Mouse (Mus musculus): ENCODE measurements around the gene Cep89.

Cep89 gene

GRCm38 (mm10) chr7:35382706-35383353, 14.0 kb upstream of the Cep89 start:
- no peak for ATAC-seq (ENCODE audit: insufficient number of reproducible peaks, low FRiP score, low TSS enrichment)

GRCm38 (mm10) chr7:35386525-35386952, 10.3 kb upstream of the Cep89 start:
- ATAC-seq (ENCODE audit: insufficient number of reproducible peaks, low FRiP score, low TSS enrichment) = no peak

- ATAC-seq (ENCODE audit: insufficient number of reproducible peaks, low FRiP score, low TSS enrichment) = no peak
Observed at GRCm38 (mm10) chr7:35388694-35389093, 8.1 kb upstream of the Cep89 start.

- no peak for ATAC-seq (ENCODE audit: insufficient number of reproducible peaks, low FRiP score, low TSS enrichment)
Observed at GRCm38 (mm10) chr7:35392935-35393334, 3.9 kb upstream of the Cep89 start.

GRCm38 (mm10) chr7:35395734-35396456, 940 bp upstream of the Cep89 start:
- ATAC-seq (ENCODE audit: insufficient number of reproducible peaks, low FRiP score, low TSS enrichment) = no peak

GRCm38 (mm10) chr7:35401169-35401568, 4.3 kb downstream of the Cep89 start:
- ATAC-seq (ENCODE audit: insufficient number of reproducible peaks, low FRiP score, low TSS enrichment) = no peak

GRCm38 (mm10) chr7:35415226-35415625, 18.4 kb downstream of the Cep89 start:
- ATAC-seq (ENCODE audit: insufficient number of reproducible peaks, low FRiP score, low TSS enrichment) = no peak

GRCm38 (mm10) chr7:35415801-35416653, 19.2 kb downstream of the Cep89 start:
- ATAC-seq (ENCODE audit: insufficient number of reproducible peaks, low FRiP score, low TSS enrichment) = no peak

- ATAC-seq (ENCODE audit: insufficient number of reproducible peaks, low FRiP score, low TSS enrichment) = no peak
Observed at GRCm38 (mm10) chr7:35416654-35416948, 19.8 kb downstream of the Cep89 start.

- no peak for ATAC-seq (ENCODE audit: insufficient number of reproducible peaks, low FRiP score, low TSS enrichment)
Observed at GRCm38 (mm10) chr7:35423071-35423470, 26.2 kb downstream of the Cep89 start.

- ATAC-seq (ENCODE audit: insufficient number of reproducible peaks, low FRiP score, low TSS enrichment) = no peak
Observed at GRCm38 (mm10) chr7:35428146-35428545, 31.3 kb downstream of the Cep89 start.

- no peak for ATAC-seq (ENCODE audit: insufficient number of reproducible peaks, low FRiP score, low TSS enrichment)
Observed at GRCm38 (mm10) chr7:35435266-35435665, 38.4 kb downstream of the Cep89 start.

- ATAC-seq (ENCODE audit: insufficient number of reproducible peaks, low FRiP score, low TSS enrichment) = no peak
Observed at GRCm38 (mm10) chr7:35447501-35447900, 50.7 kb downstream of the Cep89 start.

- no peak for ATAC-seq (ENCODE audit: insufficient number of reproducible peaks, low FRiP score, low TSS enrichment)
Observed at GRCm38 (mm10) chr7:35447996-35448846, 51.4 kb downstream of the Cep89 start, which contains the start of gene Slc7a9. Gene Slc7a9 (plus strand): TSS chr7:35448796.

- ATAC-seq (ENCODE audit: insufficient number of reproducible peaks, low FRiP score, low TSS enrichment) = no peak
Observed at GRCm38 (mm10) chr7:35448867-35449266, 52.0 kb downstream of the Cep89 start.

- ATAC-seq (ENCODE audit: insufficient number of reproducible peaks, low FRiP score, low TSS enrichment) = no peak
Observed at GRCm38 (mm10) chr7:35456091-35456814, 59.4 kb downstream of the Cep89 start.

- ATAC-seq (ENCODE audit: insufficient number of reproducible peaks, low FRiP score, low TSS enrichment) = no peak
Observed at GRCm38 (mm10) chr7:35460971-35461370, 64.1 kb downstream of the Cep89 start.

GRCm38 (mm10) chr7:35465027-35465426, 68.2 kb downstream of the Cep89 start:
- no peak for ATAC-seq (ENCODE audit: insufficient number of reproducible peaks, low FRiP score, low TSS enrichment)

- no peak for ATAC-seq (ENCODE audit: insufficient number of reproducible peaks, low FRiP score, low TSS enrichment)
Observed at GRCm38 (mm10) chr7:35467856-35468255, 71.0 kb downstream of the Cep89 start.

GRCm38 (mm10) chr7:35470794-35471193, 74.0 kb downstream of the Cep89 start:
- ATAC-seq (ENCODE audit: insufficient number of reproducible peaks, low FRiP score, low TSS enrichment) = no peak
